Mouse (Mus musculus) lung, embryonic 16.5 days (tissue): ENCODE data around the gene Tspan1. TPM values are rescaled to one million over a fixed set of nuclear protein-coding genes. Genes with fewer than 3 reads are reported as not detected.

Experiments used
- ATAC-seq: fragments of 200-750 bp; cut with Nextera tagmentation; 2 replicates; pipeline ENCODE4 v1.8.0; 2017; ENCODE audit warnings: low read depth, mild to moderate bottlenecking, moderate library complexity
- H3K27ac ChIP-seq: fragments of 300-500 bp; sonication (generic); 2 replicates; pipeline ENCODE4 v1.5.1; 2014; ENCODE audit warnings: mild to moderate bottlenecking, control low read depth, low read length
- H3K27me3 ChIP-seq: fragments of 300-500 bp; sonication (generic); 2 replicates; pipeline ENCODE4 v1.6.1; 2014; ENCODE audit warnings: low read depth, low read length, mixed read lengths; ENCODE audit not compliant: control insufficient read depth, insufficient read depth
- H3K36me3 ChIP-seq: fragments of 300-500 bp; sonication (generic); 2 replicates; pipeline ENCODE4 v1.6.1; 2014; ENCODE audit warnings: low read length; ENCODE audit not compliant: control insufficient read depth, insufficient read depth
- H3K4me1 ChIP-seq: fragments of 300-500 bp; sonication (generic); replicated peaks from 2 replicates; pipeline ENCODE4 v1.6.1; 2014; ENCODE audit warnings: low read length, mixed read lengths; ENCODE audit not compliant: control insufficient read depth, insufficient read depth
- H3K4me2 ChIP-seq: fragments of 300-500 bp; sonication (generic); 2 replicates; pipeline ENCODE4 v1.6.1; 2014; ENCODE audit warnings: low read depth, low read length, control low read depth
- H3K4me3 ChIP-seq: fragments of 300-500 bp; sonication (generic); 2 replicates; pipeline ENCODE4 v1.5.1; 2014; ENCODE audit warnings: mild to moderate bottlenecking, low read length, control low read depth
- H3K9ac ChIP-seq: fragments of 300-500 bp; sonication (generic); 2 replicates; pipeline ENCODE4 v1.6.1; 2014; ENCODE audit warnings: low read length, control low read depth
- H3K9me3 ChIP-seq: fragments of 300-500 bp; sonication (generic); 2 replicates; pipeline ENCODE4 v1.6.1; 2016; ENCODE audit warnings: low read length; ENCODE audit not compliant: control insufficient read depth
- WGBS: fragments of 180-500 bp; shearing (Covaris S2); extraction: QIAGEN DNeasy Blood & Tissue Kit; methylation state at CpG from one replicate; pipeline ENCODE4 v1.1.7; 2014; 5-methylcytosine and 5-hydroxymethylcytosine counted together
- polyA plus RNA-seq: library from polyadenylated mRNA; unstranded; fragments of >200 nt; fragmentation: Nextera tagmentation; extraction: Ambion mirVana; gene quantifications from 2 replicates; pipeline ENCODE4 v1.2.1, GENCODE M21; 2015

The Tspan1 gene
- polyA plus RNA-seq, 1 experiment from 2014 or later, result 22.6 TPM

- Histone ChIP-seq H3K36me3 (no peaks in the 10 kb centered on the region), H3K4me1 (peaks cover 5% of the 10 kb centered on the region), H3K27ac (no peak overlapping the region), H3K4me2 (no peak overlapping the region), H3K9me3 (no peaks in the 10 kb centered on the region), H3K9ac (no peak overlapping the region), H3K27me3 (no peaks in the 10 kb centered on the region), H3K4me3 (no peak overlapping the region)
- WGBS, result 80% methylated on average over 4 of the region's 4 CpGs
- ATAC-seq, result no peak
Measured at GRCm38 (mm10) chr4:116185083-116185482, 17.7 kb upstream of the Tspan1 start.

GRCm38 (mm10) chr4:116182745-116183144 is 15.3 kb upstream of the Tspan1 start:
- H3K4me3 ChIP-seq, result 0 out of 2 replicates have a peak overlapping the region, but pooled peaks have one; percentile 4
- H3K4me2 ChIP-seq, result peak overlapping the region; percentile 38
- WGBS, result 5% methylated on average over 12 of the region's 12 CpGs
- peak; percentile 60 for ATAC-seq
- H3K27ac ChIP-seq, result no peak overlapping the region
- no peaks in the 10 kb centered on the region for H3K36me3 ChIP-seq
- H3K9me3 ChIP-seq, result no peaks in the 10 kb centered on the region
- H3K4me1 ChIP-seq, result peaks cover 5% of the 10 kb centered on the region
- peak overlapping the region; percentile 25; the same call in 1 of the 2 replicates for H3K9ac ChIP-seq
- no peaks in the 10 kb centered on the region for H3K27me3 ChIP-seq

GRCm38 (mm10) chr4:116182079-116182478 is 14.7 kb upstream of the Tspan1 start:
- no peak overlapping the region for H3K4me2 ChIP-seq
- H3K9ac ChIP-seq, result no peak overlapping the region
- no peak overlapping the region for H3K27ac ChIP-seq
- no peaks in the 10 kb centered on the region for H3K27me3 ChIP-seq
- no peak for ATAC-seq
- H3K4me3 ChIP-seq, result no peak overlapping the region
- WGBS, result 45% methylated on average over 3 of the region's 3 CpGs
- peaks cover 10% of the 10 kb centered on the region for H3K4me1 ChIP-seq
- no peaks in the 10 kb centered on the region for H3K36me3 ChIP-seq
- H3K9me3 ChIP-seq, result no peaks in the 10 kb centered on the region

DNA sequence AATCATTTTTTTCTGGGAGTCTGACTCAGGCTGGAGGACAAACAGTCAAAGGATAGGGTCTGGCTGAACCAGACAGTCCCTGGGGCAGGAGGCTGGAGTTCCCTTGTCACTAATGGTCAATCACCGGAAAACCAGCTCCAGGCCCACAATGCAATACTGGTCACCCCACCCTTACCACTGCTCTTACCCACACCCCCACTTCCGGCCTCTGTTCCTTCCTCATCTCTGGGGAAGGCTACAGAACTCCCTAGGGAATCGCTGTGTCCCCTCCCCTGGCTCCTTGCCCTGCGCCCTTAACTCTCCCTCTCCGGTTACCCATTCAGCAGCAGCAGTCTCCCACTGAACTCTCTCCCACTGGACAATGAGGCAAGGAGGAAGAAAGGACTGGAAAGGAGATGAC is 9.7 kb upstream of the Tspan1 start:
- peak overlapping the region; percentile 23; the same call in 1 of the 2 replicates for H3K4me3 ChIP-seq
- peak; percentile 79 for ATAC-seq
- 23% methylated on average over 5 of the region's 5 CpGs for WGBS
- H3K4me2 ChIP-seq, result peak overlapping the region; percentile 40
- no peaks in the 10 kb centered on the region for H3K36me3 ChIP-seq
- H3K27me3 ChIP-seq, result no peaks in the 10 kb centered on the region
- H3K27ac ChIP-seq, result peak overlapping the region; percentile 93
- no peaks in the 10 kb centered on the region for H3K9me3 ChIP-seq
- peak overlapping the region; percentile 50 for H3K9ac ChIP-seq
- peaks cover 33% of the 10 kb centered on the region for H3K4me1 ChIP-seq

DNA sequence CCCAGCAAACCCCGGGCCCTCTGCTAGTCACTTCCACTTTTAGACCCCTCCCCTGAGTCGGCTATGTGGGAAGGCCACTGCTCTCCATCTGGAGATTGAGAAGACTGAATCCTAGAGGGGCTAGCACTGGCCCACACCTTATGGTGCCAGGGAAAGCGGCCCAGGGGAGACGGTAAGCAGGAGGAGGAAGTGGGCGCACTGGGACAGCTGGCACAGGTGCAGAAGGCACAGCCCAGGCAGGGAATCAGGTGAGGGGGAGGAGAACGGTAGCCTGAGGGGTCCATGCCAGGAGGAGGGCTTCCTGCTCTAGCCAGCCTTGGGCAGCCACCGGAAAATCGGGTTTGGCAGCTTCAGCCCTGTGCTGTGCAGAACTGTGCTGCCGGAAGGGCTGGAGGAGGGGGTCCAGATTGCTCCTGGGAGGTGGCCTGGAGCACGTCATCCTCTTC is 9.2 kb upstream of the Tspan1 start:
- H3K4me3 ChIP-seq, result peak overlapping the region; percentile 23
- H3K36me3 ChIP-seq, result no peaks in the 10 kb centered on the region
- H3K9ac ChIP-seq, result peak overlapping the region; percentile 50
- peaks cover 33% of the 10 kb centered on the region for H3K4me1 ChIP-seq
- no peaks in the 10 kb centered on the region for H3K9me3 ChIP-seq
- peak overlapping the region; percentile 40 for H3K4me2 ChIP-seq
- ATAC-seq, result peak; percentile 95
- H3K27me3 ChIP-seq, result no peaks in the 10 kb centered on the region
- peak overlapping the region; percentile 93 for H3K27ac ChIP-seq
- WGBS, result 8% methylated on average over 10 of the region's 10 CpGs

DNA sequence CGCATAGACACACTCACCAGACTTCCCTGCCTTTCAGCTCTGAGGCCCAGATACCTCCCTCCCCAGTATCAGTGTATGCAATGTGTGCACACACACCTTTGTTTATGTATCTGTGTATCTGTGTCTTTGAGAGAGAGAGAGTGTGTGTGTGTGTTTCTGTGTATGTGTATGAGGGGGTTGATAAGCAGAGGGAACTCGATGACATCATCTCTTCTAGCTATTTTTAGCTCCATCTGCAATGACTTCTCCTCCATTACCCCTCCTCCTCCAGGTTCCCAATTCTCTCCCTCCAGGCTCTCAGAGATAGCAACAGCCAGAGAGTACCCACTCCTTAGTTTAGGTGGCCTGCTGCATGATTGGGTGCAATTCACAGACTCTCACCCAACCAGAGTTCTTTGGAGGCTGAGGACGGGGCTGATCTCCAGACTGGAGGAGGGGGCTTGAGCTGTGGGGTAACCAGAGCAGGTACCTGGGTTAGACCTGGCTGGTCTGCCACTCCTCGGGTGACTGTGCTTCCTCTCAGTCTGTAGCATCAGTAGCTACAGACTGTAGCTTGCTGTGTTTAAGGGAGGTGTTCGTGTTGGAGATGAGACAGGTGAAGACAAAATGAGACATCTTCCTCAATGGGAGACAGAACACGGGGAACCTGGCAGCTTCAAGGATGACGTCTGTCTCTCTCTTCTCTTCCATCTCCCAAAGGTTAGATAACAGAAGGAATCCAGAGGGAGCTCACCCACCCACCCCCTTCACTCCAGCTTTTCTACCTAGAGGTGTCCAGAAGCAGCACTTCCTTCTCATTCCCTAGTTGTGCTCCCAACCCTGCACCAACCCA is 8.5 kb upstream of the Tspan1 start:
- peaks cover 33% of the 10 kb centered on the region for H3K4me1 ChIP-seq
- ATAC-seq, result no peak
- no peaks in the 10 kb centered on the region for H3K9me3 ChIP-seq
- H3K27ac ChIP-seq, result peak overlapping the region; percentile 93
- H3K27me3 ChIP-seq, result no peaks in the 10 kb centered on the region
- 37% methylated on average over 7 of the region's 7 CpGs for WGBS
- H3K4me3 ChIP-seq, result peak overlapping the region; percentile 23
- H3K4me2 ChIP-seq, result peak overlapping the region; percentile 40
- H3K36me3 ChIP-seq, result no peaks in the 10 kb centered on the region
- peak overlapping the region; percentile 50 for H3K9ac ChIP-seq

DNA sequence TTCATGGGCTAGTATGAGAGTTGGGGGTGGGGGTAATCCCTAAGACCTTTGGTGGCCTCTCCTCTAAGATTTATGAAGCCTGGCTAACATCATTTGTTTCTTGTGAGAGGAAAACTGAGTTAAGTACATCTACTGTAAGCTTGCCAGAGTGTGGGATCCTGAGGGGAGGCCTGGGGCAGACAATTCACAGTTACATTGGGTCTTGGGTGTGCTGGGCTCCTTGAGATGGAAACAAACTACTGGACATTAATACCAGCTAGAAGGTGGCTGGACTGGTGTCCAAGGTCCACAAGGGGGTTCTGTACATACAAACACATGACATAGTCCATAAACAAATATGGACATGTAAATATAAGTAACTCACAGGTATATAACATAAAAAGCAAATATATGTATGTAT is 7.7 kb upstream of the Tspan1 start:
- H3K36me3 ChIP-seq, result no peaks in the 10 kb centered on the region
- ATAC-seq, result no peak
- no peak overlapping the region for H3K4me3 ChIP-seq
- no peak overlapping the region for H3K9ac ChIP-seq
- peaks cover 33% of the 10 kb centered on the region for H3K4me1 ChIP-seq
- no peak overlapping the region for H3K4me2 ChIP-seq
- no peaks in the 10 kb centered on the region for H3K9me3 ChIP-seq
- peak overlapping the region; percentile 93 for H3K27ac ChIP-seq
- H3K27me3 ChIP-seq, result no peaks in the 10 kb centered on the region

GRCm38 (mm10) chr4:116174466-116175116 is 7.2 kb upstream of the Tspan1 start:
- no peaks in the 10 kb centered on the region for H3K9me3 ChIP-seq
- 29% methylated on average over 6 of the region's 6 CpGs for WGBS
- H3K9ac ChIP-seq, result no peak overlapping the region
- no peak overlapping the region for H3K4me3 ChIP-seq
- peak overlapping the region; percentile 33; the same call in 1 of the 2 replicates for H3K27ac ChIP-seq
- no peak for ATAC-seq
- H3K36me3 ChIP-seq, result no peaks in the 10 kb centered on the region
- H3K4me2 ChIP-seq, result no peak overlapping the region
- peaks cover 33% of the 10 kb centered on the region for H3K4me1 ChIP-seq
- H3K27me3 ChIP-seq, result no peaks in the 10 kb centered on the region

DNA sequence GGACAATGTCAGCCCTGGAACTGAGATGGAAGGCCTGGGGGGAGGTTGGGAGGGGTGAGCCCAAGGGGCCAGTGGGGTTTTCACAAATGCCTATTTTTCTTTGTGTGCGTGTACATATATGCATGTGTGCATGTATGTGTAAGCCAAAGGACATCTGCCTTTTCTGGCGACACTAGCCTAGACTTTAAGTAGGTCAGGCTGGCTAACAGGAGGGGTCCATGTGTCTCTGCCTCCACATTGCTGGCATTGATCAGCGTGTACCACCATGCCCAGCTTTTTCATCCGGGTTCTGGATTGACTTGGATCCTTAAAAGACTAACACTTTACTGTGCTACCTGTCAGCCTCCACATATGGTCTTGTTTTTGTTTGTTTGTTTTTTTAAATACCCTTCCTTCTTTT is 6.4 kb upstream of the Tspan1 start:
- no peak overlapping the region for H3K4me3 ChIP-seq
- H3K9ac ChIP-seq, result no peak overlapping the region
- no peak overlapping the region for H3K27ac ChIP-seq
- 74% methylated on average over 4 of the region's 4 CpGs for WGBS
- no peaks in the 10 kb centered on the region for H3K36me3 ChIP-seq
- H3K27me3 ChIP-seq, result no peaks in the 10 kb centered on the region
- H3K9me3 ChIP-seq, result no peaks in the 10 kb centered on the region
- no peak overlapping the region for H3K4me2 ChIP-seq
- peaks cover 33% of the 10 kb centered on the region for H3K4me1 ChIP-seq
- no peak for ATAC-seq
